Mouse (Mus musculus) forebrain, embryonic 13.5 days (tissue): ENCODE measurements around the gene Rab3gap2. TPM values are rescaled to one million over a fixed set of nuclear protein-coding genes. Genes with fewer than 3 reads are reported as not detected.

Experiments
- ATAC-seq: fragments of 200-750 bp; cut with Nextera tagmentation; 2 replicates; pipeline ENCODE4 v1.8.0; 2017
- H3K27ac ChIP-seq: fragments of 300-500 bp; sonication (generic); 2 replicates; pipeline ENCODE4 v1.5.1; 2015; ENCODE audit warnings: inconsistent platforms, mild to moderate bottlenecking, moderate library complexity
- H3K27me3 ChIP-seq: fragments of 300-500 bp; sonication (generic); 2 replicates; pipeline ENCODE4 v1.6.1; 2015; ENCODE audit warnings: mild to moderate bottlenecking, inconsistent platforms
- H3K36me3 ChIP-seq: fragments of 300-500 bp; sonication (generic); 2 replicates; pipeline ENCODE4 v1.6.1; 2015; ENCODE audit warnings: mild to moderate bottlenecking, inconsistent platforms; ENCODE audit not compliant: poor library complexity, severe bottlenecking
- H3K4me1 ChIP-seq: fragments of 300-500 bp; sonication (generic); 2 replicates; pipeline ENCODE4 v1.6.1; 2015; ENCODE audit warnings: inconsistent platforms
- H3K4me2 ChIP-seq: fragments of 300-500 bp; sonication (generic); 2 replicates; pipeline ENCODE4 v1.6.1; 2015; ENCODE audit warnings: inconsistent platforms, mild to moderate bottlenecking, moderate library complexity
- H3K4me3 ChIP-seq: fragments of 300-500 bp; sonication (generic); 2 replicates; pipeline ENCODE4 v1.5.1; 2015; ENCODE audit warnings: mild to moderate bottlenecking, inconsistent platforms
- H3K9ac ChIP-seq: fragments of 300-500 bp; sonication (generic); 2 replicates; pipeline ENCODE4 v1.6.1; 2015; ENCODE audit warnings: mild to moderate bottlenecking, inconsistent platforms
- H3K9me3 ChIP-seq: fragments of 300-500 bp; sonication (generic); replicated peaks from 2 replicates; pipeline ENCODE4 v1.6.1; 2016; ENCODE audit warnings: inconsistent platforms
- WGBS: fragments of 180-500 bp; shearing (Covaris S2); methylation state at CpG from one replicate; pipeline ENCODE4 v1.1.7; 2015; 5-methylcytosine and 5-hydroxymethylcytosine counted together
- polyA plus RNA-seq: library from polyadenylated mRNA; unstranded; fragments of >200 nt; fragmentation: Nextera tagmentation; extraction: Ambion mirVana; gene quantifications from 2 replicates; pipeline ENCODE4 v1.2.1, GENCODE M21; 2015

Rab3gap2 gene
- polyA plus RNA-seq, 1 experiment from 2014 or later = 19.3 TPM

DNA sequence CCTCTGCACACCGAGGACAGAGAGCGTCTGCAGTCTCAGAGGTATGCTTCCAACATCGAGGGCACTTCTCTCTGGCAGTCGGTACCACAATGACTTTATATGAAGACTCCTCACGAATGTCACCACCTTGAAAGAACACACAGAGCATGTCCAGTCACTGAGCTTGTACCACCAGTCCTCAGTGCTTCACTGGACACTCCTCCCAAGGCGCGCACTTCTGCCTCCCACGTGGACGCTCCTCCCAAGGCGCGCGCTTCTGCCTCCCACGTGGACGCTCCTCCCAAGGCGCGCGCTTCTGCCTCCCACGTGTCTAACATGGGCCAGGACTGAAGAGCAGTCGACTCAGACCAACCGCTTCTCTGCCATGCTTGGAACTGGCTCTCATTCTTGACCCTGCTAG, 83.1 kb downstream of the Rab3gap2 start:
- Histone ChIP-seq H3K27me3 (no peaks in the 10 kb centered on the region), H3K36me3 (peaks cover 79% of the 10 kb centered on the region), H3K9me3 (no peaks in the 10 kb centered on the region), H3K27ac (no peak overlapping the region), H3K4me3 (no peak overlapping the region), H3K4me1 (peaks cover 16% of the 10 kb centered on the region), H3K4me2 (no peak overlapping the region), H3K9ac (no peak overlapping the region)
- 95% methylated on average over 20 of the region's 20 CpGs for WGBS
- ATAC-seq = no peak

DNA sequence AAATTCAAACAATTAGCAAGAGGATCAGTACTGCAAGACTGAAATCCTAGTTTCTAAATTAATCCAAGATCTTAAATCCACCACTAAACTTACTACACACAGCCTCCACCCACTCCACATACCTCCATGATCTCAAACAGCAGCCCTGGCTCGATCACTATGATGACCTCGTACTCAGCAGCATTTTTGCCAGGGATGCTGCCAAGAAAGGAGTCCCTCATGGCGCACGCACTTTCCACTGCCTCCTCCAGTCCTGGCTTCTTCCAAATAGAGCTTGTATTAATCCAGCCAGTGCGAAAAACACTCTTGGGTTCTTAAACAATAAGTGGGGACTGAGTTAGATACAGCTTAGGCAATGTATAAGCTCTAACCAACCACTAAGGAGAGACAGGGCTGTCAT, 85.3 kb downstream of the Rab3gap2 start:
- peaks cover 15% of the 10 kb centered on the region for H3K4me1 ChIP-seq
- H3K9me3 ChIP-seq = no peaks in the 10 kb centered on the region
- H3K4me2 ChIP-seq = no peak overlapping the region
- H3K36me3 ChIP-seq = peaks cover 80% of the 10 kb centered on the region
- no peak overlapping the region for H3K4me3 ChIP-seq
- WGBS = 85% methylated on average over 5 of the region's 5 CpGs
- H3K9ac ChIP-seq = no peak overlapping the region
- H3K27ac ChIP-seq = no peak overlapping the region
- ATAC-seq = no peak
- no peaks in the 10 kb centered on the region for H3K27me3 ChIP-seq

DNA sequence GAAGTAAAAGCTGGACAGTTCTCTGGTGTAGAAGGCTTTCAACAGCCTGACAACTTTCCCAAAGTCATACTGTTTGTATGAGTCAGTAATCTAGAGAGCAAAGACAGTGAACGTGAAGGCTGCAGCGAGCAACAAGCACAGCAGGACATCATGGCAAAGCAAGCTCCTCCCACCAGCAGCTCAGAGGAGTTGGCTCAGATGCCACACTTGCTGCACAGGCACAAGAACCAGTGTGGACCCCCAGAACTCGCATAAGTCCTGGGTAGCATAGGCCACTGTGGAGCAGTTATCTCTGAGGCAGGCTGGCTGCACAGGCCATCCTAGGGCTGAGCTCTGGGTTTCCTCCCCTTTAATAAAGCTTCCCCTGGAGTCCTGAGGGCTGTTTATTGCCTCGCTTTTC, 87.4 kb downstream of the Rab3gap2 start:
- Histone ChIP-seq H3K4me2 (no peak overlapping the region), H3K4me3 (no peak overlapping the region), H3K9ac (no peak overlapping the region), H3K27me3 (no peaks in the 10 kb centered on the region), H3K36me3 (peaks cover 79% of the 10 kb centered on the region), H3K27ac (no peak overlapping the region), H3K4me1 (no peaks in the 10 kb centered on the region), H3K9me3 (no peaks in the 10 kb centered on the region)
- no peak for ATAC-seq
- WGBS = 78% methylated on average over 4 of the region's 4 CpGs

DNA sequence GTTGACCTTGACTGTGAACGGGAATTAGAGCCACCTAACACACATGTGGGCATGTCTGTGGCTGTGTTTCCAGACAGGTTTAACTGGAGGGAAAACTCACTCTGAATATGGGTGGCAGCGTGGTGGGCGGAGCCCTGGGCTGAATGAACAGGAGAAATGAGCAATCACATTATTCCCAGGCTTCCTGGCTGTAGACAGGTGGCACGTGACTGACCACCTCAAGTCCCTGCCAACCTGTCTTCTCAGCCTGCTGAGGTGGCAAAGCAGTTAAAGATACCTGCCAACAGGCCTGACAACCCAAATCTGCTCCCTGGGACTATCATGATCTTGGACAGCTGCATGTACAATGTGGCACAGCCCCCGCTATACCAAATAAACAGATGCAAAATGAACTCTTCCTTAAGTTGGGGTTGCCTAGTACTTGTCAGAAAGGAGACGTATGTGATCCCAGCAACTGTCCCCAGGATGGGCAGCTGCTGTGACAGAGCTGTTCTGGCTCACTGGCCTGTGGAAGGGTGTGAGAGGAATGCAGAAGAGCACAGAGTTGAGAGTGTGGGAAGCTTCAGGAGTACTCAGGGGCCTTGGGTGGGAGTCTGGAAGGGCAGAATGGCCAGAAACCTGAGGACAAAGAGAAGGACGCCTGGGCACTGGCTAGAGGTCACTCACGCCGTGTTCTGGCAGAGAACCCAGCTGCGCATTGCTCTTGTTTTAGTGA, 88.9 kb downstream of the Rab3gap2 start:
- no peak overlapping the region for H3K4me2 ChIP-seq
- no peak overlapping the region for H3K27ac ChIP-seq
- no peak for ATAC-seq
- H3K4me3 ChIP-seq = no peak overlapping the region
- H3K9me3 ChIP-seq = no peaks in the 10 kb centered on the region
- H3K4me1 ChIP-seq = no peaks in the 10 kb centered on the region
- H3K27me3 ChIP-seq = no peaks in the 10 kb centered on the region
- no peak overlapping the region for H3K9ac ChIP-seq
- peaks cover 80% of the 10 kb centered on the region for H3K36me3 ChIP-seq
- 90% methylated on average over 10 of the region's 10 CpGs for WGBS

DNA sequence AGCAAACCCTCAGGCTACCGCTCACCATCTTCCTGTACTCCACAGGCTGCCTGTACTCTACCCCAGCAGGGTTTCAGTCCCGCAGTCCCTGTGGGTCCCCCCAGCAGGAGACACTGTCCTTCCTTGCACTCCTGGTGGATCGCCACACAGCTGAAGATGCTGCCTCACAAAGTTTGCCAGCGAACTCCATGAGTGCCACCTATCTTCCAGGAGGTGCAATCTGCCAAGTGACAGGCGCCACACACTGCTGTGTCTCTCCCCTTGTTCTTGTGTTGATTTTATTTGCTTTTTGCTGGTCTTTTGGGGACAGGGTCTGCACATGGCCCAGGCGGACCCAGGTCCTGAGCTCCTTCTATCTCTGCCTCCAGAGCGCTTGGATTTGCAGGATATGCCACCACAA, 92.9 kb downstream of the Rab3gap2 start:
- Histone ChIP-seq H3K27me3 (no peaks in the 10 kb centered on the region), H3K4me1 (no peaks in the 10 kb centered on the region), H3K36me3 (peaks cover 64% of the 10 kb centered on the region), H3K9me3 (no peaks in the 10 kb centered on the region), H3K4me3 (no peak overlapping the region), H3K9ac (no peak overlapping the region), H3K4me2 (no peak overlapping the region), H3K27ac (no peak overlapping the region)
- ATAC-seq = no peak
- 91% methylated on average over 7 of the region's 7 CpGs for WGBS

DNA sequence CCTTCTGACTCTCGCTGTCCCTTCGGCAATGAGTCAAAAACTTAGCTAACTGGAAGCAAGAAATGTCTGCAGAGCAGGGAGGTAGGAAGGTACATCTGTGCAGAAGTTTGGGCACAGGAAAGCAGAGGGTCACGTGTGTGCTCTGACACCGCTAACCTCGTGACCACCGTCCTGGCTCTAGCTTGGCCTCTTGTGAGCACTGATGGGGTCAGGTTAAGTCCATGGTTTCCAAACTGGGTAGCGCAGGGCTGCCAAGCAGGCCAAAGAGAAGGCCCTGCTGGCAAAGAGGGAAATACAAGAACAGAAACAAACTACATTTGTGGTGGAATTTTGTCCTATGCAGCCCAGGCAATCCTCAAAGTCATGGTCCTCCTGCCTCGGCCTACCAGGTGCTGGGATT, 94.6 kb downstream of the Rab3gap2 start:
- Histone ChIP-seq H3K4me2 (no peak overlapping the region), H3K27me3 (no peaks in the 10 kb centered on the region), H3K9me3 (no peaks in the 10 kb centered on the region), H3K4me1 (no peaks in the 10 kb centered on the region), H3K4me3 (no peak overlapping the region), H3K36me3 (peaks cover 61% of the 10 kb centered on the region), H3K27ac (no peak overlapping the region), H3K9ac (no peak overlapping the region)
- ATAC-seq = no peak
- 95% methylated on average over 8 of the region's 8 CpGs for WGBS

DNA sequence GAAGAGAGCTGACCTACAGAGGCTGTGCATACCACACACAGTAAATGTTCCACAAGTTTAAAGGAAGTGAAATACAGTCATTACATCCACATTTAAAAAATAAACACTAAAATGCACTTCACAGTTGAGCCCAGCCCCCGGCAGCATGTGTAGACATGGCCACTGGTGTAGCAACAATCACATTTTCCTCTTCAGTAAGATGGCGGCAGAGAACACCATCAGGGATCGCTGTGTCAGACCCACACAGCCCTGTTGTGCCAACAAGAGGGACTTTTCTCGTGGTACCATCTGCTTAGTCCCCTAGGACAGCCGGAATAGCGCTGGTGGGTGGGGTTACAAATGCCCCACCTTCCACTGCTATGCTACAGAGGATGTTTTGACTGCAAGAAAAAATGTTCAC, 98.9 kb downstream of the Rab3gap2 start:
- no peak overlapping the region for H3K4me2 ChIP-seq
- H3K9ac ChIP-seq = no peak overlapping the region
- no peak overlapping the region for H3K27ac ChIP-seq
- no peaks in the 10 kb centered on the region for H3K9me3 ChIP-seq
- no peak for ATAC-seq
- peaks cover 39% of the 10 kb centered on the region for H3K36me3 ChIP-seq
- H3K27me3 ChIP-seq = no peaks in the 10 kb centered on the region
- 94% methylated on average over 6 of the region's 6 CpGs for WGBS
- no peak overlapping the region for H3K4me3 ChIP-seq
- H3K4me1 ChIP-seq = no peaks in the 10 kb centered on the region

DNA sequence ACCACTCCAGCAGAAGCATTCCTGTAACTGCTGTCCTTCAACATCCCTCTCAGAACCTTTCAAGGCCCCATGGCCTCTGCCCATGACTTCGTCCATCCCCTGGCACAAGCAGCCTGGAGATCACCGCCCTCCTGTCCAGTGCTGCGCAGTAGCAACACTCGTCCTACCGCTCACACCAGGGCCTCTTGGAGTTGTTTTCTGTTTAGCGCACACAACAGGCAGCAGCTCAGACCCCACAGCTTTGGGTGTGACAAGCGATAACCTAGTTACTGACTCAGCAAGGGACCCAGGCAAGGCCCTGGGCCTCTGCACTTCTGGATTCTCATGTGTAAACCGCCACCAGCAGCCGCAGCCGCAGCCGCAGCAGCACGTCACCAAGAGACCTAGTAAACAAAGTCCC, 102.9 kb downstream of the Rab3gap2 start:
- H3K27ac ChIP-seq = no peak overlapping the region
- H3K27me3 ChIP-seq = no peaks in the 10 kb centered on the region
- peaks cover 42% of the 10 kb centered on the region for H3K36me3 ChIP-seq
- H3K4me3 ChIP-seq = no peak overlapping the region
- no peak for ATAC-seq
- H3K4me1 ChIP-seq = no peaks in the 10 kb centered on the region
- no peak overlapping the region for H3K4me2 ChIP-seq
- no peaks in the 10 kb centered on the region for H3K9me3 ChIP-seq
- WGBS = 98% methylated on average over 12 of the region's 12 CpGs
- no peak overlapping the region for H3K9ac ChIP-seq

DNA sequence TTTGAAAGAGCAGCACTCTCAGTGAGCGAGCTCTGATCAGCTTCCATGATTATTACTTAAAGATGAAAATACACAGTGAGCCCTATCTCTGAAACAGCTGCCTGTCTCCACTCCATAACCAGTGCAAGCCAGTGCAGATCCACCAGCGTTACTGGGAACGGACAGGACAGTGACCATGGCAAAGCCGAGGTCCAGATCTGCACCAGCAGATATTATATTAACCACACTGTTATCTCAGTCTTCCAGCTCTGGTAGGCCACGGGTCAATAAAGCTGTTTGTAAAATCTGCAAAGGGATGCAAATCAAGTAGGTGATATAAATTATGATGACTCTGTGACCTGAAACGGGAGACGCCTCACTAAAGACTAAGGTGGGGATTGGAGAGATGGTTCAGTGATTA, 103.7 kb downstream of the Rab3gap2 start:
- Histone ChIP-seq H3K4me2 (no peak overlapping the region), H3K27me3 (no peaks in the 10 kb centered on the region), H3K27ac (no peak overlapping the region), H3K9ac (no peak overlapping the region), H3K4me3 (no peak overlapping the region), H3K36me3 (peaks cover 43% of the 10 kb centered on the region), H3K4me1 (no peaks in the 10 kb centered on the region), H3K9me3 (no peaks in the 10 kb centered on the region)
- 97% methylated on average over 7 of the region's 7 CpGs for WGBS
- no peak for ATAC-seq

DNA sequence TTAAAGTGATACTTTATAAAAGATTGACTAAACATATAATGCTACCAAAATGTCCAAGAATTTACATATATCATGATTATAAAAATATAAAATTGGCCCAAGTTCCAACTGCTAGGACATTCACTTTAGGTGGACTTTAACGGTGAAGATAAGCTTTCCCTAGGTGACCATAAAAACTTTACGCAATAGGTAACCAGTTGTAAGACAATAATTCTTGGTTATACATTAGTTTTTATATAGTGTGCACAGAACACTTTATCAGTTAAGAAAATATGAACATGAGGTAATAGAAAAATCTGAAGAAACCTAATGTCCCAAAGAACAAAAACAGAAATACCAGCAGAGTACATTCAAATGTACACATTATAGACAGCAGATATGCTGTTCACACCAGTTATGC, 104.4 kb downstream of the Rab3gap2 start:
- Histone ChIP-seq H3K36me3 (peaks cover 44% of the 10 kb centered on the region), H3K27ac (no peak overlapping the region), H3K27me3 (no peaks in the 10 kb centered on the region), H3K4me2 (no peak overlapping the region), H3K4me1 (no peaks in the 10 kb centered on the region), H3K9ac (no peak overlapping the region), H3K4me3 (no peak overlapping the region), H3K9me3 (no peaks in the 10 kb centered on the region)
- WGBS = 97% methylated on average over 2 of the region's 2 CpGs
- ATAC-seq = no peak

DNA sequence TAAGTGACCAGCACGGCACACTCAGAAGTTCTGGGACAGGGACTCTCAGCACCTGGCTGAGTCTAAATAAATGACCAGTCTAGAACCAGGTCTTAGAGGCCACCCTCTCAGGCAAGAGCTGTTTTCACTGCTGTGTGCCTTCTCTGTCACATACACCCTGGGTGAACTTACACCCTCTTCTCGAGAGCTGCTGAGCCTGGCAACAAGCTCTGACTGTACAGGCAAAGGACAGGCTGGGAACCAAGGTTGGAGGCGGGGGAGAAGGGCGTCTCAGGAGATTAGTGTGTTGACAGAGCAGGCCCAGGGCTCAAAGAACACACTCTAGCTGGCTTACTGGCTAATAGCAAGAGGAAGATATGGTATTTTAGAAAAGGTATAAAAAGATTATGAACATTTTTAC, 105.0 kb downstream of the Rab3gap2 start:
- Histone ChIP-seq H3K9me3 (no peaks in the 10 kb centered on the region), H3K4me3 (no peak overlapping the region), H3K9ac (no peak overlapping the region), H3K36me3 (peaks cover 50% of the 10 kb centered on the region), H3K27me3 (no peaks in the 10 kb centered on the region), H3K4me1 (no peaks in the 10 kb centered on the region), H3K27ac (no peak overlapping the region), H3K4me2 (no peak overlapping the region)
- 81% methylated on average over 4 of the region's 4 CpGs for WGBS
- ATAC-seq = no peak

DNA sequence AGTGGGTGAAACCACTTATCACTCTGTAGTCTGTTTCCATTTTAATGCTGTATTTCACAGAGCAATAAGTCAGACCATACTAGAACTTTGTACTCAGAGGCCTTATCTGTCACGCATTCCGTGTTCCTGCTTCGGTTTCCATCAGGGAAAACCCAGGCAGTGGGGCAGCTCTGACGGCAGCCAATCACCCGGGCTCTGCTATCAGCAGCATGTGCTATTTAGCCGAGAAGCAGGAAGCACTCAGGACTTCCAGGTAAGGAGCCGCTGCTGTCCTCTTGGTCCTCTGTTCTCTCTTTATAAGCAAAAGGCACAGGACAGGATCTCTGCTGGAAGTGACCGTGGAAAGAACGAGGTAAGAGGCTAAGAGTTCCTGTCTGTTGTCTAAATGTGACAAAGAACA, 108.0 kb downstream of the Rab3gap2 start:
- no peak overlapping the region for H3K9ac ChIP-seq
- H3K36me3 ChIP-seq = peaks cover 70% of the 10 kb centered on the region
- no peaks in the 10 kb centered on the region for H3K27me3 ChIP-seq
- 91% methylated on average over 9 of the region's 9 CpGs for WGBS
- H3K27ac ChIP-seq = no peak overlapping the region
- no peaks in the 10 kb centered on the region for H3K9me3 ChIP-seq
- no peak overlapping the region for H3K4me2 ChIP-seq
- no peak for ATAC-seq
- H3K4me3 ChIP-seq = no peak overlapping the region
- no peaks in the 10 kb centered on the region for H3K4me1 ChIP-seq

DNA sequence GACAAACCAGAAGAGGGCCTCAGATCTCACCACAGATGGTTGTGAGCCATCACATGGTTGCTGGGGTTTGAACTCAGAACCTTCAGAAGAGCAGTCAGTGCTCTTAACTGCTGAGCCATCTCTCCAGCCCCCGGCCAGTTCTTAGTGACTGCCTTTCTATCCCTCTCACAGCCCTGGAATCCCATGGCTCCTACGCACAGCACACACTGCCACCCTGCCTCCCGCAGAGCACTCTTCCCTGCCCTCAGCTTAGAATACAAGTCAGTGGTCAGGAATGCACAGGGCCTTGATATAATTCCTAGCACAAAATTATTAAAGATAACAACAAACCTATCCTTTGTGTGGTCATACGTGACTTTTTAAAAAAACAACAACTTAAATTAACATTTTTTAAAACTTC, 110.6 kb downstream of the Rab3gap2 start:
- H3K4me3 ChIP-seq = no peak overlapping the region
- H3K9ac ChIP-seq = no peak overlapping the region
- H3K4me1 ChIP-seq = no peaks in the 10 kb centered on the region
- no peaks in the 10 kb centered on the region for H3K9me3 ChIP-seq
- no peak for ATAC-seq
- no peaks in the 10 kb centered on the region for H3K27me3 ChIP-seq
- H3K27ac ChIP-seq = no peak overlapping the region
- H3K4me2 ChIP-seq = no peak overlapping the region
- WGBS = 94% methylated on average over 4 of the region's 4 CpGs
- H3K36me3 ChIP-seq = peaks cover 73% of the 10 kb centered on the region
